Mouse (Mus musculus): ENCODE measurements around the gene Rhbdl2.

Gene Rhbdl2

GRCm38 (mm10) chr4:123814030-123814501 is 26.4 kb downstream of the Rhbdl2 start:
- DNase-seq (ENCODE audit: low read depth, low spot score): no peak

GRCm38 (mm10) chr4:123819093-123819610 is 31.5 kb downstream of the Rhbdl2 start:
- DNase-seq (ENCODE audit: low read depth, low spot score): peak; percentile 79

- DNase-seq (ENCODE audit: low read depth, low spot score): peak; percentile 39
Observed at GRCm38 (mm10) chr4:123842126-123842525, 54.5 kb downstream of the Rhbdl2 start.

GRCm38 (mm10) chr4:123856888-123857287 is 69.2 kb downstream of the Rhbdl2 start:
- no peak for DNase-seq (ENCODE audit: low read depth, low spot score)

- DNase-seq (ENCODE audit: low read depth, low spot score): no peak
Observed at GRCm38 (mm10) chr4:123858090-123858489, 70.4 kb downstream of the Rhbdl2 start.

- no peak for DNase-seq (ENCODE audit: low read depth, low spot score)
Observed at GRCm38 (mm10) chr4:123859379-123859778, 71.7 kb downstream of the Rhbdl2 start, which contains the start of gene 4933427I04Rik. Gene 4933427I04Rik (plus strand): TSS chr4:123859679.

GRCm38 (mm10) chr4:123859803-123860202 is 72.1 kb downstream of the Rhbdl2 start:
- no peak for DNase-seq (ENCODE audit: low read depth, low spot score)

GRCm38 (mm10) chr4:123860621-123861020 is 72.9 kb downstream of the Rhbdl2 start:
- DNase-seq (ENCODE audit: low read depth, low spot score): no peak

Measured in R1 (cell line).